Mouse (Mus musculus) CD4-positive helper T cell, adult 2 months (primary cell): ENCODE measurements around the gene Tmem179.
A peak's percentile ranks its signal among the peaks of the same experiment; 100 is the strongest.

Experiments
- DNase-seq: peaks from one replicate; pipeline ENCODE4 v3.0.0-alpha.2; 2012; ENCODE audit warnings: low read depth, missing footprints, low spot score

The Tmem179 gene

DNA sequence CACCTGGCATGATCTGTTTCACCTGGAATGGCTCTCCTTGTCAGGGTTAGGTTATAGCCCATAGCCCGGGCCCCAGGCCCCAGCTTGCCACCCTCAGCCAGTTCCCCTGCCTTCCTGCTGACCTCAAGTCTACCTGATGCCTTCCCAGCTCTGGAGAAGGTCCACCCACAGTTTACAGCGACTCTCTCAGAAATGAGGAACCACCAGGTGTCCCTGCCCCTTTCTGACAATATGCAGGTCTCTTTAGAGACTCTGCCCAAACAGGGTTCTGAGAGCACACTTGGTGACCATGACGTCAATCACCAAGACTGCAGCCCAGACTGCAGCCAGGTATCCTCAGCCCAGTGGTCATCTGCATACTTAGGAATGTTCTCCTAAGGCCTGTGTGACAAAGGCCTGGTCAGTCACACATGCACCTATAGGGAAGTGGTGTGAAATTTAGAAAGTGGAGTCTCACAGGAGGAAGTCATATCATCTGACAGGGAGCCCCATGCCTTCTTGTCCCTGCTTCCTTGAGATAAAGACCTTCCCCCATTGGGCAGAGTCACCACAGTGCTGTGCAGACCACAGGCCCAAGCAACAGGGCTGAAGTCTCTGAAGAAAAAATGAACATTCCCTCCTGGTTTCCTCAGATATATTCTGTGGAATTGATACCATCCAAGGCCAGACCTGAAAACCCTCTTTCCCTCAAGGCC, 52.6 kb downstream of the Tmem179 start:
- no peak for DNase-seq

GRCm38 (mm10) chr12:112463209-112463608, 53.3 kb downstream of the Tmem179 start:
- DNase-seq, result no peak

GRCm38 (mm10) chr12:112462423-112462822, 54.1 kb downstream of the Tmem179 start:
- no peak for DNase-seq

DNA sequence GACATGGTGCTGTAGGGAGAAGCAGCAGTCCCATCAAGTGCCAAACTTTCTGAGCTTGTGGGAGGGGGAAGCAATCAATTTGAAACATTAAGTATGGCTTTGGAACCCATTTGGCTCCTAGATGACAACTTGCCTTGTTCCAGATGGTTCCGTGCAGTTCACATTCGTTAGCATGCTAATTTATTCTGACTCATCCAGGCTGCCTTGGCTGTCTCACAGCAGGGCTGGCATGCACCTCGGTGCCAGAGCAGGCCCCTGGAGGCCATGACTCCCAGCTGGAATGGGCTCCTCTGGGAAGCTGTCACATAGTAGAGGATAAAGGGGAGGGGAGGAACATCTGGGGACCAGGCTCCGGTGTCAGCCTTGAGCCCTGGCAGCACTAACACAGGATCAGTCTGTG, 58.7 kb downstream of the Tmem179 start:
- no peak for DNase-seq

GRCm38 (mm10) chr12:112456144-112456713, 60.3 kb downstream of the Tmem179 start:
- no peak for DNase-seq

GRCm38 (mm10) chr12:112451826-112452225, 64.7 kb downstream of the Tmem179 start:
- DNase-seq, result no peak

GRCm38 (mm10) chr12:112451381-112451780, 65.2 kb downstream of the Tmem179 start:
- DNase-seq, result no peak

- DNase-seq, result peak; percentile 52
Observed at GRCm38 (mm10) chr12:112450883-112451282, 65.7 kb downstream of the Tmem179 start.
